Mouse (Mus musculus): ENCODE measurements around the gene Pafah1b2. TPM values are rescaled to one million over a fixed set of nuclear protein-coding genes. Genes with fewer than 3 reads are reported as not detected.

Pafah1b2 gene
- polyA plus RNA-seq, 1 experiment from 2014 or later: 326 TPM

DNA sequence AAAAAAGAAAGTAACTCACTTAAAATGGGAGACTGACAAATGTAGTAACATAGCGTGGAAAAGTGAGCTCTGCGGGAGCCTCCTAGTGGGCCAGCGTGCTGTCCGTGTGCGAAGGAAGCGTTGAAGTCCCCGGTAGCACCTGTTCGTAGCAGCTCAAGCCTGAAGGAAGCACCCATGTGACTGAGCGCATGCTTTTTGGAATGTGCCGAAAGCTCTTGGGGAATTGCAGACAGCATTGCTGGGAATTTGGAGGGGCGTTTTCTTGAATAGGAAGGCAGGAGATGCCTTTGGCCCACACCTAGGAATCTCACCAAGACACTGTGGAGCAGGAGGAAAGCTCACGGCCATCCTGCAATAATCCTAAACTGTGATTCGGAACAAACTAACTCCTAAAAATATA lies 26.3 kb upstream of the Pafah1b2 start:
- Histone ChIP-seq H3K4me2 (replicated peaks) (no peak overlapping the region), H3K4me1 (peaks cover 4% of the 10 kb centered on the region; the same call in 1 of the 2 replicates), H3K27ac (no peak overlapping the region), H3K36me3 (0 out of 2 replicates have a peak, but pooled peaks cover 2% of the 10 kb centered on the region), H3K27me3 (replicated peaks) (no peaks in the 10 kb centered on the region), H3K4me3 (no peak overlapping the region), H3K9ac (no peak overlapping the region), H3K9me3 (no peaks in the 10 kb centered on the region)
- no peak for ATAC-seq (ENCODE audit: low FRiP score, low read depth)
- 95% methylated on average over 13 of the region's 13 CpGs for WGBS

DNA sequence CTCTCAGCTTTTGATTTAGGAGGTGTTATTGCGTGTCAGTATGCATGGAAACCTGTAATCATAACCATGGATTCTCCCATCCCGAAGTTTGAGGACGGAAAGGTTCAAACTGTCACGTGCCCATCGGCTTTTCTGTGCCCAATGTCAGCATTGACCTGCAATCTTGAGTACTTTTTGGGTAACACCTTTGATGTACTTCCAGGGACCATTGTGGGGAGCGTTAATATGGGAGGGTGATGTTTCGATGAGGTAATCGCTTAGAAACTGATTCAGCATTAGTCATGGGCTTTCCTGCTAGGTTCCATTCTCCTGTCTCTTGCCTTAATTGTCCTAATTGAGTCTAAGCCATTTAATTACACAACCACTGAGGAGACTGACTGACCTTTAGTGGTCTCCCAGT lies 24.4 kb upstream of the Pafah1b2 start:
- Histone ChIP-seq H3K9ac (no peak overlapping the region), H3K4me2 (replicated peaks) (no peak overlapping the region), H3K36me3 (0 out of 2 replicates have a peak, but pooled peaks cover 2% of the 10 kb centered on the region), H3K4me3 (no peak overlapping the region), H3K4me1 (peaks cover 8% of the 10 kb centered on the region; the same call in 1 of the 2 replicates), H3K27me3 (replicated peaks) (no peaks in the 10 kb centered on the region), H3K27ac (no peak overlapping the region), H3K9me3 (no peaks in the 10 kb centered on the region)
- ATAC-seq (ENCODE audit: low FRiP score, low read depth): no peak
- WGBS: 96% methylated on average over 8 of the region's 8 CpGs

DNA sequence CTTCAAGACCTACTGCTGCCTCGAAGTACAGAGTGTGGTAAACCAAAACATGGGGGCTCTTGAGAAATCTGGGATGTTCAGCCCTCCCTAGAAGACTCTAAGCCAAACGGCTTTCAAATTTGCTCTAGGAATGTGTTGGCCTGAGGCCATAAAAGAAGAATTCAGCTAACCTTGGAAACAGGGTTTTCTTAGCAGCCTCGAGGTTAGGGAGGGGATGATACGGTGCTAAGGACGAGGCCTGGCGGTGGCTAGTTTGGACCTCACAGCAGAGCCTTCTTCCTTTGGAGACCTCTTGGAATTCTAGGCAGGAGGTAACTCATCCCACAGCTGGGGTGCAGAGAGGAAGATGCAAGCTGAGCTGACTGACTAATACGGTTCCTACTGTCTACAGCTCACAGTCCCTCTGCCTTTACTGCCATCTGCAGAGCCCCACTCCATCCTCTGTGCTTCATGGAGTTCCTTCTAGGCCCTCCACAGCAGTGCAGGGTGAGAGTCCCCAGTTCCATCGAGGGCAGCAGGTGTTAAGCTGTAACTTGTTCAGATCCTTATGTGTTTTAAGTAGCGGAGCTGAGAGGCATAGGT lies 22.9 kb upstream of the Pafah1b2 start:
- 0 out of 2 replicates have a peak, but pooled peaks cover 2% of the 10 kb centered on the region for H3K36me3 ChIP-seq
- H3K4me3 ChIP-seq: no peak overlapping the region
- no peaks in the 10 kb centered on the region for H3K9me3 ChIP-seq
- 72% methylated on average over 9 of the region's 9 CpGs for WGBS
- ATAC-seq (ENCODE audit: low FRiP score, low read depth): no peak
- no peak overlapping the region for H3K9ac ChIP-seq
- H3K4me1 ChIP-seq: peaks cover 10% of the 10 kb centered on the region; the same call in 1 of the 2 replicates
- no peaks in the 10 kb centered on the region for H3K27me3 ChIP-seq (replicated peaks)
- no peak overlapping the region for H3K4me2 ChIP-seq (replicated peaks)
- H3K27ac ChIP-seq: no peak overlapping the region

DNA sequence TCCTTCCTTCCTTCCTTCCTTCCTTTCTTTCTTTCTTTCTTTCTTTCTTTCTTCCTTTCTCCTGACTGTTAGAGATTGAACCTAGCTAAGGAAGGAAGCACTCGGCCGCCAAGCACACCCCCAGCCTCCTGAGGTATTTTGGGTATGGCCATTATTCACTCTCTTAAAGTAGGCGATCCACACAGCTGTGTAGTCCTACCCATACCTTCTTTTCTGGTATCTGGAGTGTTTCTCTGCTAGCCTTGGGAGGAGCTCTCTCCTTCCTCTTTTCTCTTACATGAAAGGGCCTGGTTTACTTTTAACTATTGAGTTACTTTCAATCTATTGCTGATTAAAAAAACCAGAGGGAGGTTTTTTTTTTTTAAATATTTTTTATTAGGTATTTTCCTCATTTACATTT lies 21.4 kb upstream of the Pafah1b2 start:
- Histone ChIP-seq H3K27me3 (replicated peaks) (no peaks in the 10 kb centered on the region), H3K4me2 (replicated peaks) (no peak overlapping the region), H3K4me3 (no peak overlapping the region), H3K9ac (no peak overlapping the region), H3K27ac (no peak overlapping the region), H3K9me3 (no peaks in the 10 kb centered on the region), H3K4me1 (peaks cover 12% of the 10 kb centered on the region; the same call in 1 of the 2 replicates), H3K36me3 (no peaks in the 10 kb centered on the region)
- 85% methylated on average over 3 of the region's 3 CpGs for WGBS
- ATAC-seq (ENCODE audit: low FRiP score, low read depth): no peak

DNA sequence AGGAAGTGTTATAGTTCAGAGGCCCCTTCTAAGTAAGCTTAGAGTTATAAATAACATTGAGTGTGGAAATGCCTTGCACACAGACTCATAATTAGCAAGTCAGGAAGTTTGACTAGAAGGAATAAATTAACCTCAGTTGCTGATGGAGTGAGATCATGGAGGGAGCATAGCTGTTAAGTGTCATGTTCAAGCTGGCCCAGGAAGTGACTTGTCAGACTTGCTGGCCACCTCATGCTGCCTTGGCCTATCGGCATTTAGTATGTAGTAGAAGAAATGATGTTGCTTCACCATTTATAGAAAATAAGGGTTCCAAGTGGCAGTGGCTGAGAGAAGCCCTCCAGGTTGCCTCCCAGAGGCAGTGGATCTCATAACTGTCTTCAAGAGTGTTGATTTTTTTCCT lies 20.6 kb upstream of the Pafah1b2 start:
- no peak overlapping the region for H3K27ac ChIP-seq
- H3K4me1 ChIP-seq: peaks cover 15% of the 10 kb centered on the region
- no peaks in the 10 kb centered on the region for H3K27me3 ChIP-seq (replicated peaks)
- ATAC-seq (ENCODE audit: low FRiP score, low read depth): no peak
- no peaks in the 10 kb centered on the region for H3K36me3 ChIP-seq
- no peaks in the 10 kb centered on the region for H3K9me3 ChIP-seq
- H3K4me3 ChIP-seq: no peak overlapping the region
- no peak overlapping the region for H3K9ac ChIP-seq
- no peak overlapping the region for H3K4me2 ChIP-seq (replicated peaks)
- 88% methylated on average over 1 of the region's 1 CpGs for WGBS

DNA sequence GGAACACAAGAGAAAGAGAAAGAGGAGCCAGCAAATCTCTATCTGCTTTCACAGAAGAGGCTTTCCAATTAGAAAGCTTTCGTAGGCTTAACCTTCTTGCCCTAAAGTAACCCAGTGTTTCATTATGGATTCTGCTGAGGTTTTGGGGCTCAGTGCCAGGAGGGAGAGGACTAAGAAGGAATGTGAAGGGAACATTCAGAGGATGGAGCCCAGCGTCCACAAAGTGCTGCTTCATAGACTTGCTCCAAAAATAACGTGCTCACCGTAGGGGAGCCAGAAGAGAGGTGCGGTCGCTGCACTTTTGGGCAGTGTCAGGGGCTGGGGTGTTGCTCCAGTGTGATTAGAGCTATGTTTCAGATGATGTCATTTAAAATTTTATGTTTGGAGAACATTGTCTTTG lies 19.7 kb upstream of the Pafah1b2 start:
- Histone ChIP-seq H3K9me3 (no peaks in the 10 kb centered on the region), H3K9ac (no peak overlapping the region), H3K27me3 (replicated peaks) (no peaks in the 10 kb centered on the region), H3K36me3 (no peaks in the 10 kb centered on the region), H3K4me3 (no peak overlapping the region), H3K27ac (no peak overlapping the region), H3K4me2 (replicated peaks) (no peak overlapping the region), H3K4me1 (peaks cover 17% of the 10 kb centered on the region)
- no peak for ATAC-seq (ENCODE audit: low FRiP score, low read depth)
- WGBS: 80% methylated on average over 6 of the region's 6 CpGs

DNA sequence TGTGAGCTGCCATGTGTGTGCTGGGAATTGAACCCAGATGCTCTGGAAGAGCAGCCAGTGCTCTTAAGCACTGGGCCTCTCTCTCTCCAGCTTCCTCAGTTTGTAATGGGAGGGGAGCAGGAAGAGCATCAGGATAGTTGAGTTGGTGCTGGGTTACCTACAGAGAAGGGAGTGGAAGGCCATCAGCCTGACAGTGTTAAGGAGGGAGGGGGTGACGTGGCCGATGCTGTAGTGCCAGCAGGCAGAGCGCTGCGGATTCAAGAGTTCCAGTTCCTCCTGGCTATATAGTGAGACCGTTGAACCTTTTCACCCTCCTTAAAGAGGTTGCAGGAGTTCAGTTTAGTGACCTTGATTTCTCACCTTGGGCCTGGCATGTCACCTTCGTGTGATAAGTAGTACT lies 18.5 kb upstream of the Pafah1b2 start:
- no peak for ATAC-seq (ENCODE audit: low FRiP score, low read depth)
- Histone ChIP-seq H3K9ac (no peak overlapping the region), H3K4me3 (no peak overlapping the region), H3K9me3 (no peaks in the 10 kb centered on the region), H3K36me3 (no peaks in the 10 kb centered on the region), H3K27ac (no peak overlapping the region), H3K4me2 (replicated peaks) (no peak overlapping the region), H3K4me1 (peaks cover 17% of the 10 kb centered on the region), H3K27me3 (replicated peaks) (no peaks in the 10 kb centered on the region)
- 79% methylated on average over 6 of the region's 6 CpGs for WGBS

DNA sequence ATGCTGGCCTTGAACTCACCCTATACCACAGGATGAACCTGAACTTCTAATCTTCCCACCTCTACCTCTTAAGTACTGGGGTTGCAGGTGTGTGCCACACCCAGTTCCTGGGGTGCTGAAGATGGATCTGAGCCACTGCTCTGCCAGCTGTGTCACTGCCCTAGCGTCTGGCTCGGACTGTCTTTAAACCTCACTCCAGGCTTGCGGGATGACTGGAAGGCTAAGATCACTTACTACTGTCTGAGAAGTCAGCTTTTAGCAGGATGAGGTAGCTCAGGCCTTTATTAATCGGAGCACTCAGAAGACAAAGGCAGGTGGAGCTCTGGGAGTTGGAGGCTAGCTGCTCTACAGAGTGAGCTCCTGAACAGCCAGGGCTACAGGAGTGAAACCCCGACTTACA lies 17.7 kb upstream of the Pafah1b2 start:
- Histone ChIP-seq H3K4me2 (replicated peaks) (no peak overlapping the region), H3K9ac (no peak overlapping the region), H3K27ac (no peak overlapping the region), H3K36me3 (no peaks in the 10 kb centered on the region), H3K4me3 (no peak overlapping the region), H3K27me3 (replicated peaks) (no peaks in the 10 kb centered on the region), H3K9me3 (no peaks in the 10 kb centered on the region), H3K4me1 (peaks cover 13% of the 10 kb centered on the region)
- 81% methylated on average over 5 of the region's 5 CpGs for WGBS
- no peak for ATAC-seq (ENCODE audit: low FRiP score, low read depth)

DNA sequence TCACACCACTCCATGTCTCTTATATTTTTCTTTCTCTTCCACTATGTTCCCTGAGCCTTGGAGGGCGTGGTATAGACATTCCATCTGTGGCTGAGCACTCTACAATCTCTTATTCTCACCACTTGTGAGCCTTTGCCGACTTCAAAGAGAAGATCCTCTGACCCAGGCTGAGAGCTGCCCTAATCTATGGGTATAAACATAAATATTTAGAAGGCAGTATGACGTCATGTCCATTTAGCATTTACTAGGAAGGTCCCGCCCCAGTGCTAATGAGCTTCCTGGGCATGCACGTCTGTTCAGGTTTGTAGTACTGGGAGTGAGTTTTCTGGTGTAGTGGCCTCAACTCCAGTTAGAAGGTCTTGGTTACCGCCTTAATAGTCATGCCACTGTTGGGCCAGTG lies 17.0 kb upstream of the Pafah1b2 start:
- H3K9me3 ChIP-seq: no peaks in the 10 kb centered on the region
- H3K4me2 ChIP-seq (replicated peaks): no peak overlapping the region
- WGBS: 85% methylated on average over 6 of the region's 6 CpGs
- H3K27ac ChIP-seq: no peak overlapping the region
- no peak for ATAC-seq (ENCODE audit: low FRiP score, low read depth)
- no peak overlapping the region for H3K4me3 ChIP-seq
- no peaks in the 10 kb centered on the region for H3K36me3 ChIP-seq
- H3K9ac ChIP-seq: no peak overlapping the region
- no peaks in the 10 kb centered on the region for H3K27me3 ChIP-seq (replicated peaks)
- H3K4me1 ChIP-seq: peaks cover 13% of the 10 kb centered on the region

DNA sequence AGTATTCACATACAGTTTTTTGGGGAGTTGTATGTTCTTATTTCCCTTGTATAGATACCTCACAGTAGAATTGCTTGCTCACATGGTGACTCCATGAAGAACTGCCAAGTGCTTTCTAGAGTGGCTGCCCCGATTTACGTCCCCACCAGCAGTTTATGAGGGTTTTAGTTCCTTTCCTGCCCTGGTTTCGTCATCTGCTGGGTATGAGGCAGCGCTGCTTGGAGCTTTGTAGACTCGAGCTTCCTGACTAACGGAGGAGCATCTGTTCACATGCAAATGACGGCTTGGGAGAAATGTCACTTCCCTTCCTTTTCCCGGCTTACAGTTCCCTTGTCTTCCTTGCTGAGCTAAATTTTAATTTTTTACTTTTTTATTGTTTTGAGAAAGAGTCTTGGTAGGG lies 15.5 kb upstream of the Pafah1b2 start:
- Histone ChIP-seq H3K4me3 (no peak overlapping the region), H3K27ac (no peak overlapping the region), H3K27me3 (replicated peaks) (no peaks in the 10 kb centered on the region), H3K4me2 (replicated peaks) (no peak overlapping the region), H3K9ac (no peak overlapping the region), H3K36me3 (no peaks in the 10 kb centered on the region), H3K9me3 (no peaks in the 10 kb centered on the region), H3K4me1 (peaks cover 13% of the 10 kb centered on the region)
- 20% methylated on average over 8 of the region's 8 CpGs for WGBS
- ATAC-seq (ENCODE audit: low FRiP score, low read depth): no peak

DNA sequence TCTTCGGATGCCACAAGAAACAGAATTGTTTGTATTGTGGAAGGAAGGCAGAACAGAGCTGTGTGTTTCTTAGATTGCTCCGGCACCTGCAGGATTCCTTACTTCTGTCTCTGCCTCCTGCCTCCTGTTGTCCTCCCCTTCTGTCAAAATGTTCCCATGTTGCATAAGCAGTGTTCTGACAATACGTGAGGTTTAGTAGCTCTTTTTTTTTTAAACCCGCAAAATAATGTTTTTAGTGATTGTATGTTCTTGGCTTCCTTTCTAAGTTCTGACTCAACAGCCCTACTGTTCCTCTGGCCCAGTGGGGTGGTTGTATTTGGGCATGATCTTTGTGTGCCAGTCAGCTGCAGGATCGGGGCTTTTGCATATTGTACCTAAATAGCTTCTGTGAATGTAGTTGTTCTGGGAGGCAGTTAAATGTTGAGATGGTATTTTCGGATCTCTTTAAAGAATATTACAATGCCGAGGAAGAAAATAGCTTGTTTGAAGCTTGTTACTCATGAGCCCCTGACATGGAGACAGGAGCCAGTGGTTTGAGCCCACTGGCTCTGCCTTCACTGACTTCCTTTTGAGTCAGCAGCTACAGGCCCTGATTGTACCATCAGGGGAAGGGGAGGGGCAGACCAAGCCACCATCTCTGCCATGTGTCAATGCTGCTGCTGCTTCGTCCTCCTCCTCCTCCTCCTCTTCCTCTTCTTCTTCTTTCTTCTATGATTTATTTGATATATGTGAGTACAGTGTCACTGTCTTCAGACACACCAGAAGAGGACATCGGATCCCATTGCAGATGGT lies 13.8 kb upstream of the Pafah1b2 start:
- Histone ChIP-seq H3K9me3 (no peaks in the 10 kb centered on the region), H3K9ac (no peak overlapping the region), H3K27ac (no peak overlapping the region), H3K4me2 (replicated peaks) (no peak overlapping the region), H3K36me3 (no peaks in the 10 kb centered on the region), H3K4me3 (no peak overlapping the region), H3K4me1 (peaks cover 7% of the 10 kb centered on the region; the same call in 1 of the 2 replicates), H3K27me3 (replicated peaks) (no peaks in the 10 kb centered on the region)
- 91% methylated on average over 9 of the region's 9 CpGs for WGBS
- no peak for ATAC-seq (ENCODE audit: low FRiP score, low read depth)

DNA sequence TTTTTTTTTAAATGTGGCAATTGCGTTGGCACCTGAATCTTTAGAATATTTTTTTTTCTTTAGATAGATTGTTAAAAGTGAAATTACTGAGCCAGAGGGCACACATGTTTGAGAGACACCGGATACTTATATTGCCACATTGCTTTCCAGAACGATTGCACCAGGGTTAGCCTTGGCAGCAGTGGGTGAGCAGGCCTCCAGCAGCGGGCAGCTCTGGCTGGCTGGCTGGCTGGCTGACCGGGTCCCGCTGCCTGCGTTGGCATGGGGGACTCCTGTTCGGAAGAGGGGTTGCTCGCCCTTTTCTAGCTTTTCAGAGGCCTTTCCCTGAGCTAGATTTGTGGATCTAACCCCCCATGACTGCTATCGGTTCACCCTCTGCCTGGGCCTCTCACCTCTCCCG lies 11.1 kb upstream of the Pafah1b2 start:
- H3K27ac ChIP-seq: no peak overlapping the region
- no peak overlapping the region for H3K4me2 ChIP-seq (replicated peaks)
- H3K4me1 ChIP-seq: peaks cover 7% of the 10 kb centered on the region
- H3K9ac ChIP-seq: no peak overlapping the region
- no peaks in the 10 kb centered on the region for H3K9me3 ChIP-seq
- no peak overlapping the region for H3K4me3 ChIP-seq
- ATAC-seq (ENCODE audit: low FRiP score, low read depth): no peak
- H3K36me3 ChIP-seq: no peaks in the 10 kb centered on the region
- no peaks in the 10 kb centered on the region for H3K27me3 ChIP-seq (replicated peaks)
- 94% methylated on average over 11 of the region's 11 CpGs for WGBS

DNA sequence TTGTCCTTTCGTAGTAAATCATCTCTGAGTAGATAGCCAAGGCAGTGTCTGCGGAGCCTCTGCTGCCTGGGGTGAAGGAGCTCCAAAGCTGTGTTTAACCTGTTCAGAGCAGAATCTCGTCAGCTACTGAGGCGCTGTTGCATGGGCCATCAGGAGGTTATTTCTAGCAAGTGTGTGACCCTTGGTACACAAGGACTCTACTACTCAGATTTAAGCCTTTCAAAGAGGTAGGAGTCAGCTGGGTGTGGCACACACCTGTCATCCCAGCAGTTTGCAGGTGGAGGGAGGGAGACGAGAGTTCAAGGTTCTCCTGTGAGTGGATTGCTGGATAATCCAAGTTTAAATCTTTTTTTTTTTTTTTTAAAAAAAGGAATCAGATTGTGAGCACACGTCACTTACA lies 7.5 kb upstream of the Pafah1b2 start:
- WGBS: 81% methylated on average over 6 of the region's 6 CpGs
- no peak for ATAC-seq (ENCODE audit: low FRiP score, low read depth)
- Histone ChIP-seq H3K4me1 (peaks cover 19% of the 10 kb centered on the region), H3K36me3 (no peaks in the 10 kb centered on the region), H3K27ac (no peak overlapping the region), H3K4me3 (no peak overlapping the region), H3K4me2 (replicated peaks) (no peak overlapping the region), H3K9me3 (no peaks in the 10 kb centered on the region), H3K27me3 (replicated peaks) (no peaks in the 10 kb centered on the region), H3K9ac (no peak overlapping the region)
